Mouse (Mus musculus) MEL (cell line): Measurements from ENCODE around the gene Slc16a9.

ENCODE experiments used
- CHD2 ChIP-seq: IDR thresholded peaks from 2 replicates; pipeline ENCODE4 v1.6.1; 2011; ENCODE audit warnings: low read length, improper control_type of control experiment
- CTCF ChIP-seq, 3 experiments: IDR thresholded peaks in 2 of 3; conservative IDR thresholded peaks in 1 of 3; 2 replicates each; pipeline ENCODE4 v1.5.1; 2011 to 2012; ENCODE audit warnings: low read length in 3 of 3, low read depth in 2 of 3, mild to moderate bottlenecking in 2 of 3, improper control_type of control experiment in 1 of 3, inconsistent platforms in 1 of 3, mixed read lengths in 1 of 3, moderate library complexity in 1 of 3; ENCODE audit not compliant: control insufficient read depth in 1 of 3, insufficient read depth in 1 of 3, poor library complexity in 1 of 3, severe bottlenecking in 1 of 3
- E2F4 ChIP-seq: IDR thresholded peaks from 2 replicates; pipeline ENCODE4 v1.6.1; 2011; ENCODE audit warnings: low read depth, low read length, improper control_type of control experiment, borderline replicate concordance
- ELF1 ChIP-seq: IDR thresholded peaks from 2 replicates; pipeline ENCODE4 v1.6.1; 2014; ENCODE audit warnings: low read depth, mild to moderate bottlenecking, inconsistent platforms, low read length, improper control_type of control experiment, moderate library complexity
- GABPA ChIP-seq: IDR thresholded peaks from 2 replicates; pipeline ENCODE4 v1.6.1; 2012; ENCODE audit warnings: low read depth, mild to moderate bottlenecking, inconsistent platforms, low read length, improper control_type of control experiment, moderate library complexity
- GATA1 ChIP-seq: IDR thresholded peaks from 2 replicates; pipeline ENCODE4 v1.6.1; 2011; ENCODE audit warnings: low read depth, low read length, improper control_type of control experiment
- JUND ChIP-seq: IDR thresholded peaks from 2 replicates; pipeline ENCODE4 v1.6.1; 2011; ENCODE audit warnings: low read depth, mild to moderate bottlenecking, improper control_type of control experiment, low read length
- MAZ ChIP-seq: IDR thresholded peaks from 2 replicates; pipeline ENCODE4 v1.6.1; 2012; ENCODE audit warnings: low read depth, mild to moderate bottlenecking, inconsistent platforms, low read length, improper control_type of control experiment
- POLR2A ChIP-seq, 2 experiments: IDR thresholded peaks; 2 replicates each; pipeline ENCODE4 v1.6.1; 2011 to 2012; ENCODE audit warnings: low read length in 2 of 2, mild to moderate bottlenecking in 2 of 2, control low read depth in 1 of 2, improper control_type of control experiment in 1 of 2, low read depth in 1 of 2, moderate library complexity in 1 of 2; ENCODE audit not compliant: control insufficient read depth in 1 of 2, insufficient read depth in 1 of 2, poor library complexity in 1 of 2
- RCOR1 ChIP-seq: IDR thresholded peaks from 2 replicates; pipeline ENCODE4 v1.6.1; 2012; ENCODE audit warnings: low read depth, mild to moderate bottlenecking, inconsistent platforms, low read length, improper control_type of control experiment
- USF1 ChIP-seq: IDR thresholded peaks from 2 replicates; pipeline ENCODE4 v1.6.1; 2014; ENCODE audit warnings: low read depth, mild to moderate bottlenecking, inconsistent platforms, low read length, improper control_type of control experiment, moderate library complexity
- USF2 ChIP-seq, 2 experiments: IDR thresholded peaks; 2 replicates each; pipeline ENCODE4 v1.6.1; 2011 to 2012; ENCODE audit warnings: improper control_type of control experiment in 2 of 2, low read length in 2 of 2, borderline replicate concordance in 1 of 2, inconsistent platforms in 1 of 2, low read depth in 1 of 2, mild to moderate bottlenecking in 1 of 2; ENCODE audit not compliant: insufficient read depth in 1 of 2
- ZC3H11A ChIP-seq: IDR thresholded peaks from 2 replicates; pipeline ENCODE4 v1.6.1; 2012; ENCODE audit warnings: low read depth, mild to moderate bottlenecking, inconsistent platforms, low read length, improper control_type of control experiment
- ZMIZ1 ChIP-seq: IDR thresholded peaks from 2 replicates; pipeline ENCODE4 v1.6.1; 2012; ENCODE audit warnings: low read depth, mild to moderate bottlenecking, inconsistent platforms, low read length, improper control_type of control experiment, moderate library complexity

DNA sequence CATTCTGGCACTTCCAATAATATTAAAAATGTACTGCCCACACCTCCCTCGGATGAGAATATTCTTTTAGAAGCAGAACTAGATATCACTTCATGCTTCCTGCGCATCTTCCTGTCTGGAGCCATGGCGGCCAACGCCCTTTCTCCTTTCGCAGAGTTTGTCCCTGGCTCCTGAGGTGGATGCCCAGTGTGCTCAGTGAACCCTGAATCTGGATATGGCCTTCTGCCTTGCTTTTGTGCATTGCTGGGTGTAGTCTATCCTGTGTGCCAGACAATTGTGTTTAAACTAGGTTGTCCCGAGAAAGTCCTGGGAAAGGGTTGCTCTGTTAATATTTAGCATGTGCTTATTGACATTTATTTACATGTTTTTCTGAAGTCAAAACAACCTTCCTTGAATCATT lies 71.0 kb downstream of the Slc16a9 start:
- TF ChIP-seq POLR2A (IDR thresholded peaks at IDR 0.05; ENCODE audit: control insufficient read depth in 1 of 2, insufficient read depth in 1 of 2, low read depth in 1 of 2, low read length in 2 of 2, poor library complexity in 1 of 2): no peak
- no peak for TF ChIP-seq GATA1
- no peak for TF ChIP-seq RCOR1
- no peak for TF ChIP-seq GABPA
- TF ChIP-seq ZMIZ1: no peak
- TF ChIP-seq JUND: no peak
- TF ChIP-seq USF2 (IDR thresholded peaks at IDR 0.05; ENCODE audit: borderline replicate concordance in 1 of 2, insufficient read depth in 1 of 2, low read depth in 1 of 2, low read length in 2 of 2): no peak
- no peak for TF ChIP-seq CTCF (IDR thresholded peaks at IDR 0.05 in 2 of 3, conservative IDR thresholded peaks at IDR 0.05 in 1 of 3; ENCODE audit: control insufficient read depth in 1 of 3, insufficient read depth in 1 of 3, low read depth in 2 of 3, low read length in 3 of 3, poor library complexity in 1 of 3, severe bottlenecking in 1 of 3)
- TF ChIP-seq USF1: no peak
- TF ChIP-seq ELF1: no peak
- no peak for TF ChIP-seq CHD2
- TF ChIP-seq ZC3H11A: no peak
- TF ChIP-seq MAZ: no peak
- TF ChIP-seq E2F4: no peak
